Mouse (Mus musculus) lung, embryonic 16.5 days (tissue): ENCODE results near the gene Itga9. TPM values are rescaled to one million over a fixed set of nuclear protein-coding genes. Genes with fewer than 3 reads are reported as not detected.

ENCODE experiments used
- ATAC-seq: fragments of 200-750 bp; cut with Nextera tagmentation; 2 replicates; pipeline ENCODE4 v1.8.0; 2017; ENCODE audit warnings: low read depth, mild to moderate bottlenecking, moderate library complexity
- H3K27ac ChIP-seq: fragments of 300-500 bp; sonication (generic); 2 replicates; pipeline ENCODE4 v1.5.1; 2014; ENCODE audit warnings: mild to moderate bottlenecking, control low read depth, low read length
- H3K27me3 ChIP-seq: fragments of 300-500 bp; sonication (generic); 2 replicates; pipeline ENCODE4 v1.6.1; 2014; ENCODE audit warnings: low read depth, low read length, mixed read lengths; ENCODE audit not compliant: control insufficient read depth, insufficient read depth
- H3K36me3 ChIP-seq: fragments of 300-500 bp; sonication (generic); 2 replicates; pipeline ENCODE4 v1.6.1; 2014; ENCODE audit warnings: low read length; ENCODE audit not compliant: control insufficient read depth, insufficient read depth
- H3K4me1 ChIP-seq: fragments of 300-500 bp; sonication (generic); replicated peaks from 2 replicates; pipeline ENCODE4 v1.6.1; 2014; ENCODE audit warnings: low read length, mixed read lengths; ENCODE audit not compliant: control insufficient read depth, insufficient read depth
- H3K4me2 ChIP-seq: fragments of 300-500 bp; sonication (generic); 2 replicates; pipeline ENCODE4 v1.6.1; 2014; ENCODE audit warnings: low read depth, low read length, control low read depth
- H3K4me3 ChIP-seq: fragments of 300-500 bp; sonication (generic); 2 replicates; pipeline ENCODE4 v1.5.1; 2014; ENCODE audit warnings: mild to moderate bottlenecking, low read length, control low read depth
- H3K9ac ChIP-seq: fragments of 300-500 bp; sonication (generic); 2 replicates; pipeline ENCODE4 v1.6.1; 2014; ENCODE audit warnings: low read length, control low read depth
- H3K9me3 ChIP-seq: fragments of 300-500 bp; sonication (generic); 2 replicates; pipeline ENCODE4 v1.6.1; 2016; ENCODE audit warnings: low read length; ENCODE audit not compliant: control insufficient read depth
- WGBS: fragments of 180-500 bp; shearing (Covaris S2); extraction: QIAGEN DNeasy Blood & Tissue Kit; methylation state at CpG from one replicate; pipeline ENCODE4 v1.1.7; 2014; 5-methylcytosine and 5-hydroxymethylcytosine counted together
- polyA plus RNA-seq: library from polyadenylated mRNA; unstranded; fragments of >200 nt; fragmentation: Nextera tagmentation; extraction: Ambion mirVana; gene quantifications from 2 replicates; pipeline ENCODE4 v1.2.1, GENCODE M21; 2015

Itga9 gene
- polyA plus RNA-seq, 1 experiment from 2014 or later, result 6.0 TPM

DNA sequence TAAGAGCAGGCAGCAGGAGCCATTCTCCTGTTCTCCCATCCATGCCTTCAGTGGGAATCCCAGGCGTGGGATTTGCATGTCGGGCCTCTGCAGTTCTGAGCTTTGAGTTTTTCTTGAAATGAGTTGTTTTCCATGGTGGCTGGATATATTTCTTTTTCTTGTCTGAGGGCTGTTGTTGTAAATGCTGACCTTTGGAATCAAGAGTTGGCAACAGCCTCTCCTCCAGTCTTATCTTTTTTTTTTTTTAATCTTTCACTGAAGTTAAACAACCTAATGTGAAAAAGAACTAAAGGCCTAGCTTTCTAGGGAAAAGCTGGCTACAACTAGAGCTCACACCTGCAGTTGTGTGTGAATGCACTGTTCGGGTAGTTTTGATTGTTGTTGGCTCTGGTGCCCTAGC, 240.3 kb downstream of the Itga9 start:
- Histone ChIP-seq H3K27ac (no peak overlapping the region), H3K27me3 (no peaks in the 10 kb centered on the region), H3K9me3 (no peaks in the 10 kb centered on the region), H3K4me3 (no peak overlapping the region), H3K9ac (no peak overlapping the region), H3K4me2 (no peak overlapping the region), H3K36me3 (no peaks in the 10 kb centered on the region), H3K4me1 (no peaks in the 10 kb centered on the region; the same call in 1 of the 2 replicates)
- WGBS, result 65% methylated on average over 3 of the region's 3 CpGs
- no peak for ATAC-seq

DNA sequence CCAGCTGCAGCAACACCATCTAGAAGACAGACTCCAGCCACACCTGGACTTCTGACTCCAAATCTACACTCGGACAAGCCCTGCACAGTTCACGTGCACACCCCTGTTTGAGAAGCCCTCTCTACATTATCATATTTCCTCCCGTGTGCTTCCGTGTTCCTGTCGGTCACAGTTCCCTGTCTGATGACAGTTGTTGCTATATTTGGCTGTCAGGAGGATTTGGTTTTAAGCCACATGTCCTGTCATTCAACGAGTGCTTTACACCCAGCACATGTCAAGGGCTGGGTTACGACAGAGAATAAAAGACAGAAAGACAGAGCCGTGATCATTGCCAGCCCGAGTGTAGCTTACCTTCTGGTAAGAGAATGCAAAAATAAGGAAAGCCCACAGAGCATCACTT, 250.2 kb downstream of the Itga9 start:
- no peak overlapping the region for H3K4me2 ChIP-seq
- no peak overlapping the region for H3K9ac ChIP-seq
- 48% methylated on average over 9 of the region's 9 CpGs for WGBS
- H3K4me1 ChIP-seq, result peaks cover 10% of the 10 kb centered on the region; the same call in 1 of the 2 replicates
- H3K27me3 ChIP-seq, result no peaks in the 10 kb centered on the region
- ATAC-seq, result 0 out of 2 replicates have a peak, but pooled peaks have one; percentile 36
- no peaks in the 10 kb centered on the region for H3K36me3 ChIP-seq
- H3K4me3 ChIP-seq, result no peak overlapping the region
- H3K27ac ChIP-seq, result no peak overlapping the region
- no peaks in the 10 kb centered on the region for H3K9me3 ChIP-seq

DNA sequence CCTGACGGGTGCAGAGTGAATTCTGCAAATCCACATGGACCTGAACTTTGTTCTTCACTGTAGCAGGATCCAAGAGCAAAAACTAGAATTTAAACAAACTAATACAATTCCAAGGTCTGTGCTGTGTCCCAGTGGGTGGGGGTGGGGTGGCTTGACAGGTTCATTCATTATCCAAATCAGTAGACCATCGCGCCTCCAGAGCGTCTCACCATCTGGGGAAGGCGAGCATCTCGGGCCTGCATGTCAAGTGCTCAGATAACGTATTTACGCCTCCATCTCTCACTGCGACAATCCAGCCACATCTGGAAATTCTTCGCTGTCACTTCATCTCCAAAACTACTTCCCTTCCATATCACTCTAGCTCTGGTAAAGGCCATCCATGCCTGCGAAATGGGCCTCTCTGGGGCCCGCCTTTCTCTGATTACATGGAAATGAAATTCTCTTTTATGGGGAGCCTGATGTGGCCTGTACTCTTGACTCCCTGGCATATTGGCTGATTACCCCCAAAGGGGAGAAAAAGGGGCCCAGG, 254.2 kb downstream of the Itga9 start:
- Histone ChIP-seq H3K27ac (no peak overlapping the region), H3K4me3 (no peak overlapping the region), H3K4me1 (peaks cover 15% of the 10 kb centered on the region; the same call in 1 of the 2 replicates), H3K27me3 (no peaks in the 10 kb centered on the region), H3K9me3 (no peaks in the 10 kb centered on the region), H3K36me3 (no peaks in the 10 kb centered on the region), H3K4me2 (no peak overlapping the region), H3K9ac (no peak overlapping the region)
- ATAC-seq, result peak; percentile 37; the same call in 1 of the 2 replicates
- WGBS, result 53% methylated on average over 12 of the region's 12 CpGs

DNA sequence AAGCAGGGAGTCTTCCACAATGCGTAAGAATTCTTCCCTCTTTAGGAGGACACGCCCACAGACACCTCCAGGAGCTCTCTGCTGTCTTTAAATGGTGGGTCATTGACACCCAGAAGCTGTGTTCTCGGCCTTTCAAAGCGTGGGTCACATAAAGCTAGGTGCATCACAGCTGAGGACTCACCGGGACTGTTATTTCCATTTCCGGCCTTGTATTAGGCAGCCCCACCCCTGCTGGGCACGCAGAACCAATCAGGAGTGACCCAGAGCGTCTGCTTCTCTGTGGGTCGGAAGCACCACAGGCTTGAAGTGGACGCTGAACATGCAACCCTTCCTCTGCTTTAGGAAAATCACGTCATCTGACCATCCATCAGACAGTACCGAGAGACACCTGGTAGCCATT, 255.7 kb downstream of the Itga9 start:
- WGBS, result 75% methylated on average over 12 of the region's 12 CpGs
- Histone ChIP-seq H3K27ac (no peak overlapping the region), H3K36me3 (no peaks in the 10 kb centered on the region), H3K9me3 (no peaks in the 10 kb centered on the region), H3K4me3 (no peak overlapping the region), H3K4me1 (peaks cover 15% of the 10 kb centered on the region; the same call in 1 of the 2 replicates), H3K4me2 (no peak overlapping the region), H3K9ac (no peak overlapping the region), H3K27me3 (no peaks in the 10 kb centered on the region)
- no peak for ATAC-seq

DNA sequence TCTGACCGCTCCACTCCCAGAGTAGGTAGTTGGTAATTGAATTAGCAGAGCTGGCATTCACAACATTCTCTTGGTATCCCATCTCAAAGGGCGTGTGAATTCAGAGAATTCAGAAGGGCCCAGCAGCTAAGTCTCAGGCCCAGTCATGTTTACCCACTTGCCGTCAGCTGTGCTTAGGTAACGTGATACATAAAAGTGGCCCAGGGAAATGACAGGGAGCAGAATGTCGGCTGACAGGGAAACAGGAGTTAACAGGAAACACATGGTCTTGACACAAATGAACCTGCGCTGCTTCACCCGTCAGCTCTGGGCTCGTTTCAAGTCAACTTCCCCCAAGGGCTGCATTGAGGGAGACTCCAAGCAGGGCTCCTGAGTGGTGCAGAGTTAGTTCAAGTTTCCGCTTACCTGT, 256.4 kb downstream of the Itga9 start:
- no peaks in the 10 kb centered on the region for H3K9me3 ChIP-seq
- 36% methylated on average over 9 of the region's 9 CpGs for WGBS
- no peak overlapping the region for H3K4me3 ChIP-seq
- H3K9ac ChIP-seq, result no peak overlapping the region
- H3K36me3 ChIP-seq, result no peaks in the 10 kb centered on the region
- peaks cover 15% of the 10 kb centered on the region; the same call in 1 of the 2 replicates for H3K4me1 ChIP-seq
- H3K27me3 ChIP-seq, result no peaks in the 10 kb centered on the region
- ATAC-seq, result peak; percentile 49
- H3K4me2 ChIP-seq, result no peak overlapping the region
- H3K27ac ChIP-seq, result no peak overlapping the region

DNA sequence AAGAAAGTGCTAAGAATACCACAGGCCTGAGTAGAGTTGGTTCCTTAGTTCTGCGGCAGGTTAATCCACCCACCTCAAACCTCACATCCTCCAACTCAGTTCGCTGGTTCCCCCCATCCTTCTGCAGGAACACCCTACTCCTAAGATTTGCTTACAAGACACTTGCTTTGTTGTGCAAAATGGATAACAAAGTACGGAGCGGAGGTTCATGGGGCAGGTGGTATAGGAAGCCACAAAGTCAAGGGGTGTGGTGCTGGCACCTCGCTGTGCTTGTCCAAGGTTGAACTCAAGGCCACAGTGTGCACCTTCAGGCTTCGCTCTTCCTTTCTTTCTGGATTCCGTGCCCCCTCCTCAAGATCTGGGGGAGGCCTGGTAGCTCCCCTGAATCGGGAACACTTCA, 257.0 kb downstream of the Itga9 start:
- Histone ChIP-seq H3K4me1 (peaks cover 15% of the 10 kb centered on the region; the same call in 1 of the 2 replicates), H3K27ac (no peak overlapping the region), H3K4me3 (no peak overlapping the region), H3K9me3 (no peaks in the 10 kb centered on the region), H3K9ac (no peak overlapping the region), H3K4me2 (no peak overlapping the region), H3K27me3 (no peaks in the 10 kb centered on the region), H3K36me3 (no peaks in the 10 kb centered on the region)
- WGBS, result 94% methylated on average over 8 of the region's 8 CpGs
- ATAC-seq, result no peak

DNA sequence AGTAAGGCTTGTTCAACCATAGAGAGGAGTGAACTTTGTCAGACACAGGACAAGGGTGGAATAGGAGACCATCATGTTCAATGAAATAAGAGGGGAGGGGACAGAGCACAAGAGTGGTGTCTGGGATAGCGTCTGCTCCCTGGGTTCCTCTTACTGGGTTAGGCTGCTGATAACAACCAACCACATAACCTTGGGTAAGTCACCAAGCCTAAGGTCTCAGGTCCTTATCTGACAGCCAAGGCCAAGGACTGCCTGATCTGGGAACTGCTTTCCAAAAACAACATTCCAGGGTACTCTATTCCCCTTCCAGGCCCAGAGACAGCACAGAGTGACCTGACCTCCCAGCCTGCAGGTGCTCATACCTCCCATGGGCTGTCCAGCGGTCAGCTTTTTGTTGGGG, 260.5 kb downstream of the Itga9 start:
- no peak for ATAC-seq
- 85% methylated on average over 2 of the region's 2 CpGs for WGBS
- H3K4me1 ChIP-seq, result peaks cover 5% of the 10 kb centered on the region; the same call in 1 of the 2 replicates
- no peaks in the 10 kb centered on the region for H3K9me3 ChIP-seq
- no peaks in the 10 kb centered on the region for H3K27me3 ChIP-seq
- H3K9ac ChIP-seq, result no peak overlapping the region
- H3K4me3 ChIP-seq, result no peak overlapping the region
- no peak overlapping the region for H3K4me2 ChIP-seq
- no peaks in the 10 kb centered on the region for H3K36me3 ChIP-seq
- H3K27ac ChIP-seq, result no peak overlapping the region

DNA sequence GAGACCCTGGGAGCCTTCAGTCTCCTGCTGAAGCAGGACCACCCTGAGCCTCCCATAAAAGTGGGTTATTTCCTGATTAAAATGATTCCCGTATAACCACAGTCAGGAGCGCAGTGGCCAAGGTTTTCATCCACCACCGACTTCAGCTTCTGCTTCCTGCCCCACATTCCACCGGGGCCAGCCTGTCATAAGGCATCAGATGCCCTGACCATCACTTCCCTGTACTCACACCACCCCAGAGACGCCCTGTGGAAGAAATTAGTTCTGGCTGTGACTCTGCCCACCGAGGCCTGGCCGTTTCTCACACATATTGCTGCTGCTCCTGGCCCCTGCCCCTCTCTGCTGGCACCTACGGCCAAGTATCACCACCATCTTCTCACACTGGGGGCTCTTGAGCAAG, 261.4 kb downstream of the Itga9 start:
- Histone ChIP-seq H3K9me3 (no peaks in the 10 kb centered on the region), H3K4me2 (no peak overlapping the region), H3K4me3 (no peak overlapping the region), H3K27ac (no peak overlapping the region), H3K36me3 (peaks cover 2% of the 10 kb centered on the region; the same call in 1 of the 2 replicates), H3K27me3 (no peaks in the 10 kb centered on the region), H3K9ac (no peak overlapping the region), H3K4me1 (peaks cover 3% of the 10 kb centered on the region; the same call in 1 of the 2 replicates)
- no peak for ATAC-seq
- WGBS, result 84% methylated on average over 8 of the region's 8 CpGs

DNA sequence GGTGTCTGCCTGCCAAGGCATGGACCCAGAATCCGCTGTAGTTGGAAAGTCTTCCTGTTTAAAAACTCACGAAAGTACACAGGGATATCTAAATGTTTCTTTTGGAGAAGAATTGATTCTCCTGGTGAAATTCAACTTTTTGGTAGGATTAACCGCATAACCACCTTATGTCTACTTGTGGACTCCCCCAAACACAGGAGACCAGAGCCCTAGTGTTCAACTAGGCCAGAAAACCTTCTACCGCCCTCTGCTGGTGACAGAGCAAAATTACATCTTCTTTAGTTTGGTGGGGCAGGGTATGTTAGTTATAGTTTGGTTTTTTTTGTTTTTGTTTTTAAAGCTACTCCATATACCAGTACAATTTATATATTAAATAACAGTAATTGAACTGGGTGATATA, 264.6 kb downstream of the Itga9 start:
- peak; percentile 52; the same call in 1 of the 2 replicates for ATAC-seq
- H3K27me3 ChIP-seq, result no peaks in the 10 kb centered on the region

More for the DNA sequence above, 264.6 kb downstream of the Itga9 start:
- H3K4me1 ChIP-seq, result peaks cover 3% of the 10 kb centered on the region; the same call in 1 of the 2 replicates
- H3K9ac ChIP-seq, result no peak overlapping the region
- 49% methylated on average over 4 of the region's 4 CpGs for WGBS
- H3K36me3 ChIP-seq, result peaks cover 4% of the 10 kb centered on the region; the same call in 1 of the 2 replicates
- no peak overlapping the region for H3K4me3 ChIP-seq
- H3K27ac ChIP-seq, result no peak overlapping the region
- no peaks in the 10 kb centered on the region for H3K9me3 ChIP-seq
- no peak overlapping the region for H3K4me2 ChIP-seq
